Mouse (Mus musculus): ENCODE data around the gene Syne4.

The Syne4 gene

GRCm38 (mm10) chr7:30334563-30334962, 20.0 kb downstream of the Syne4 start:
- no peak for TF ChIP-seq GATA4 (IDR thresholded peaks at IDR 0.05; ENCODE audit: insufficient replicate concordance, low read length)

DNA sequence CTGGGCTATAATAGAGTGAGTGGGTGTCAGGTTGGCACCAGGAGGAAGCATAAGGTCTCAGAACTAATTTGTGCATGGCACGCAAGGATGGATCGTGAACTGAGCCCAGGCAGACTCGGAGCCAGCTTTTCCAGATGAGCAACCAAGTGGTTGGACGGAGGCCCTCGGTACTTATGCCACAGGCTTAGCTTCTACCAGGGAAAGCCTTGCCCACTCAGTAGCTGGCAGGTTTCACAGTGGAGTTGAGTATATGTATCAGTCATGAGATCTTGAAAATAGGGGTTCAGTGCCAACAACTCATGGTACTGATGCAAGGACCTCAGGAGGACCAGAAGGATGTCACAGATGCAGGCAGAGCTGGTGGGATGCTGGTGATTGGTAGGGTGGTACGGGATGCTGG, 21.1 kb downstream of the Syne4 start:
- no peak for TF ChIP-seq GATA4 (IDR thresholded peaks at IDR 0.05; ENCODE audit: insufficient replicate concordance, low read length)

DNA sequence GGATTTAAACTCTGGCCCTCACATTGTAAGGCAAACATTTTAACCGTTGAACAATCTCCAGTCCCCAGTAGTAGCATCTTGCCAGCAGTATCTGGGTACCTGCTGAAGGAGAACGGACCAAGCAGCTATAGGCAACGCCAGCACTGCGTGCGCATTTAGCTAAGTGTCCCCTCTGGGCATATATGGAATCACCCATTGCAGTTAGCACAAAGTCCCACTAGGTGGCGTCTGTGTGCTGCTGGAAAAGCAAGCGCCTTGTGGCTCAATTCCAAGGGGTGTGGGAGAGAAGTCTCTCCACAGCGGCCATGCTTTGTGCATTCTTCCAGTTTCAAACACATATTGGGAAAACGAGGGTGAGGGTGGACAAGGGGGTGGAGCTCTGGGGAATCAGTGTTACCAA, 21.8 kb downstream of the Syne4 start:
- no peak for TF ChIP-seq GATA4 (IDR thresholded peaks at IDR 0.05; ENCODE audit: insufficient replicate concordance, low read length)

- TF ChIP-seq GATA4 (IDR thresholded peaks at IDR 0.05; ENCODE audit: insufficient replicate concordance, low read length), result no peak
Observed at GRCm38 (mm10) chr7:30339432-30340109, 25.0 kb downstream of the Syne4 start.

- no peak for TF ChIP-seq GATA4 (IDR thresholded peaks at IDR 0.05; ENCODE audit: insufficient replicate concordance, low read length)
Observed at GRCm38 (mm10) chr7:30346635-30347379, 32.2 kb downstream of the Syne4 start.

GRCm38 (mm10) chr7:30347828-30348227, 33.2 kb downstream of the Syne4 start:
- no peak for TF ChIP-seq GATA4 (IDR thresholded peaks at IDR 0.05; ENCODE audit: insufficient replicate concordance, low read length)

- TF ChIP-seq GATA4 (IDR thresholded peaks at IDR 0.05; ENCODE audit: insufficient replicate concordance, low read length), result no peak
Observed at GRCm38 (mm10) chr7:30353279-30353822, 38.7 kb downstream of the Syne4 start.

- TF ChIP-seq GATA4 (IDR thresholded peaks at IDR 0.05; ENCODE audit: insufficient replicate concordance, low read length), result 0 out of 2 replicates have a peak, but pooled peaks have one; percentile 12
Observed at GRCm38 (mm10) chr7:30354059-30354458, 39.5 kb downstream of the Syne4 start.

GRCm38 (mm10) chr7:30358378-30359186, 44.0 kb downstream of the Syne4 start:
- no peak for TF ChIP-seq GATA4 (IDR thresholded peaks at IDR 0.05; ENCODE audit: insufficient replicate concordance, low read length)

DNA sequence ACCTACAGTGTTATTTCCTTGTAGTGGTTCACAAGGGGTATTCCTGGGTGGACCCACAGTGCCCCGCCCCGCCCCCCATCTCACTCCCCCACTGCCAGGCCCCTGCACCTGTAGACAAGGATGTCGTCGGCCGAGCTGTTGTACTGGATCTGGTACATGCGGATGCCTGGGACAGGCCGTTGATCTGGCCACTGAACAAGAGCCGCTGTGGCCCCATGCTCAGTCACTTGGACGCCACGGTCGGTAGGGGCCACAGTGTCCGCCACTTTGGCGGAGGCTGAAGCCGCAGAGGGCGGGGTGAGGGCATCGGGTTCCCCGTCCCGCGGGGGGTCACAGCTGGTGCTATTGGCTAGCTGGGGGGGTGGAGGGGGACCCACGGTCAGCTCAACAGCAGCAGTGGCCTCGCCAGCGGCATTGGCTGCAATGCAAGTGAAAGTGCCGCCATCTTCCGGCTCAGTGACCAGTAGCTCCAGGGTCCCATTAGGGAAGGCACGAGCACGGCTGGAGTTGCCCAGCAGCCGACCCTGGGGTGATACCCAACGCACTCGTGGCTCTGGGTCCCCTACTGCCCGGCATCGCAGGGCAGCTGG, 44.8 kb downstream of the Syne4 start:
- TF ChIP-seq GATA4 (IDR thresholded peaks at IDR 0.05; ENCODE audit: insufficient replicate concordance, low read length), result no peak

DNA sequence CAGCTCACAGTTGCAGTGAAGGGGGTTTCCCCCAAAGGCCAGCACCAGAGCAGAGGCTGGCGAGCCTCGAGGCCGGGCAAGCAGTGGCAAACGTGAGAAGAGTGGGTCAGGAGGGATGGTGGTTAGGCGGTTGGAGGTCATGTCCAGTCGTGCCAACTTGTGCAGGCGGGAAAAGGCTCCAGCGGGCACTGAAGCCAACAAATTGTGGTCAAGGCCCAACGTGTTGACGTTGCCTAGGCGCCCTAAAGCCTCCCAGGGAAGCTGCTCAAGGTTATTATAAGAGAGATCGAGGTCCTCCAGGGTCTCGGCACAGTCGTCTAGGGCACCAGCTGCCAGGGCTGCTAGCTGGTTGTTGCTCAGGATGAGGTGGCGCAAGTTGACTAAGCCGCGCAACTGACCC, 45.4 kb downstream of the Syne4 start:
- no peak for TF ChIP-seq GATA4 (IDR thresholded peaks at IDR 0.05; ENCODE audit: insufficient replicate concordance, low read length)

DNA sequence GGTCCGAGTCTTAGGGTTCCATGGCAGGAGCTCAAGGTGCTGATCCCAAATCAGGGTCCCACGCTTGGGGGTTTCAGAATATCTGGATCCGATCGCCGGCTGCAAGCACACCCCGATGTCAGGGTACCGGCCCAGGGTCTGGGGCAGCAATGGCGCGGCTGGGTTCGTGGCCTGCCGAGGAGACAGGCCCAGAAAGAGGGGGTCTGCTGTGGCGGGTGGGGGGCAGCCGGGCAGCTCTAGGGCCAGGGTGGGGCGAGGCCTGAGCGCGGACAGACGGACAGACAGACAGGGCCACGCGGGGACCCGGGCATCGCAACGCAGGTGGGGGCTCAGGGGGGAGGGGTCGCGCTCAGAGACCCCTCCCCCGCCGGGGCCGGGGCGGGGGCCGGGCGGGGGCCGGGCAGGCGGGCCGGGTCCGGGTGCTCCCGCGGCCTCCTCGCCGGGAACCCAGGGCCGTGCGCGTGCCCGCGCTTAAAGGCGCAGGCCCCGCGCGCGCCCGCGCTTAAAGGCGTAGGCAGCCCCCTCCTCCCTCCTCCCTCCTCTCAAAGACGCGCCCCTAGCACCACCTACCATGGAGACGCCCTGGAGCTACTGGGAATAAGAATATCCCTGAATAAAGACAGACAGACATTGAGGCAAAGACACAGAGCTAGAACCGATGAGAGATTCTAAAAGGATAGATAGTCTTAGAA, 48.2 kb downstream of the Syne4 start, which contains the start of gene Lrfn3:
Gene Lrfn3 (minus strand): TSS at position 121 of the 692 bp plus-strand sequence.
- TF ChIP-seq GATA4 (IDR thresholded peaks at IDR 0.05; ENCODE audit: insufficient replicate concordance, low read length), result no peak

GRCm38 (mm10) chr7:30363344-30363738, 48.7 kb downstream of the Syne4 start:
- TF ChIP-seq GATA4 (IDR thresholded peaks at IDR 0.05; ENCODE audit: insufficient replicate concordance, low read length), result no peak

GRCm38 (mm10) chr7:30367466-30367865, 52.9 kb downstream of the Syne4 start:
- no peak for TF ChIP-seq GATA4 (IDR thresholded peaks at IDR 0.05; ENCODE audit: insufficient replicate concordance, low read length)
